Mouse (Mus musculus) Patski (cell line): ENCODE measurements around the gene Samd8. TPM values are rescaled to one million over a fixed set of nuclear protein-coding genes. Genes with fewer than 3 reads are reported as not detected.

ENCODE experiments used
- ATAC-seq: fragments of 100-300 bp; one replicate; pipeline ENCODE4 v1.8.0; 2021
- CTCF ChIA-PET: fragments of 350-600 bp; sonication (Branson Sonifier 250); formaldehyde crosslinking; loops from one replicate; lab custom pipeline; 2022; ENCODE audit warnings: inconsistent platforms; lab: Charles Lee
- POLR2A ChIA-PET: fragments of 350-600 bp; sonication (Branson Sonifier 250); formaldehyde crosslinking; loops from one replicate; lab custom pipeline; 2022; ENCODE audit warnings: antibody characterized with exemption, inconsistent platforms; lab: Charles Lee
- DNase-seq: peaks from one replicate; pipeline ENCODE4 v3.0.0-alpha.2; 2011; ENCODE audit warnings: low read depth, low spot score
- H3K27me3 ChIP-seq: fragments of 371-371 bp; one replicate; pipeline ENCODE4 v1.5.1; 2021
- CTCF ChIP-seq: fragments of 100-300 bp; IDR thresholded peaks from one replicate; pipeline ENCODE4 v1.5.1; 2021
- in situ Hi-C: fragments of 300-500 bp; cut with MboI; formaldehyde crosslinking; loops from 3 replicates; pipeline ENCODE4 v1.11.1; 2018; ENCODE audit warnings: low pct_unique_long_range_greater_than_20kb, mixed read lengths
- polyA plus RNA-seq: library from polyadenylated mRNA; unstranded; gene quantifications from one replicate; pipeline ENCODE4 v1.2.3, GENCODE M21; 2021

The Samd8 gene
- polyA plus RNA-seq = 26.1 TPM

- POLR2A ChIA-PET = no interaction called here
- peak; percentile 81 for ATAC-seq
- TF ChIP-seq CTCF = no peak
Measured at GRCm38 (mm10) chr14:21750008-21750880, at the start of gene Samd8. Samd8 (plus strand) TSS chr14:21750531.

GRCm38 (mm10) chr14:21702691-21703090 is 47.6 kb upstream of the Samd8 start:
- no peak for ATAC-seq
- no peak for DNase-seq
- in situ Hi-C loops = no loop called here
- ChIA-PET POLR2A (no interaction called here), CTCF (interaction anchor here (1.1 kb wide), 1 partner anchor 14 kb away, joined by 4 read pairs; no protein-coding TSS in a partner anchor)
- H3K27me3 ChIP-seq = no peaks in the 10 kb centered on the region
- no peak for TF ChIP-seq CTCF

More at GRCm38 (mm10) chr14:21750008-21750880, at the start of gene Samd8:
- CTCF ChIA-PET = interaction anchor here (0.5 to 1.6 kb wide), 4 partner anchors 13 to 488 kb away, joined by 3 to 6 read pairs (median 4); no protein-coding TSS in a partner anchor
- H3K27me3 ChIP-seq = no peaks in the 10 kb centered on the region
- peak; percentile 41 for DNase-seq
- in situ Hi-C loops = loop anchor here (5.0 to 10.0 kb wide), 2 partner anchors 102 to 1655 kb away; no protein-coding TSS in a partner anchor

DNA sequence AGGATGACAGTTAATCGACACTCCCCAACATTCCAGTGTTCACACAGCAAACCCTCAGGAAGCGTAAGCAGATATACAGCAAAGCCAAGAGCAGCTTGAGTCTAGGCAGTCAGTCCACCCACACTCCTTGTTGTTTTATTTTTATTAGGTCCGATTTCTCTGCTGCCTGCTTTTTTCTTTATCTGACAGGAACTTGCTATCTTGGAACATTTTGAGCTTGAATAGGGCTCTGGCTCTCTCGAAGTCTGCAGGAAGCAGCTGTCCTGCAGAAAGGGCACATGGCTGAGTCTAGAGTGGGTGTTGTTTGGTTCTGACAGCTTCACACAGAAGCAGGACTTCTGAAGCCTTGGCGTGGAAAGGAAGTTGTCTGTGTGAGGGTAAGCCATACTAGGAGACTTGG is 47.1 kb upstream of the Samd8 start:
- no peak for TF ChIP-seq CTCF
- no peak for ATAC-seq
- ChIA-PET POLR2A (no interaction called here), CTCF (interaction anchor here (1.1 to 1.7 kb wide), 2 partner anchors 15 to 39 kb away, joined by 4 read pairs; no protein-coding TSS in a partner anchor)
- DNase-seq = no peak
- H3K27me3 ChIP-seq = no peaks in the 10 kb centered on the region
- in situ Hi-C loops = no loop called here

GRCm38 (mm10) chr14:21705462-21705861 is 44.9 kb upstream of the Samd8 start:
- ChIA-PET POLR2A (no interaction called here), CTCF (no interaction called here)
- in situ Hi-C loops = no loop called here
- H3K27me3 ChIP-seq = no peaks in the 10 kb centered on the region
- DNase-seq (no peak), ATAC-seq (no peak)
- no peak for TF ChIP-seq CTCF

GRCm38 (mm10) chr14:21706759-21707571 is 43.4 kb upstream of the Samd8 start:
- ATAC-seq (no peak), DNase-seq (no peak)
- CTCF ChIA-PET = no interaction called here
- no peak for TF ChIP-seq CTCF
- in situ Hi-C loops = no loop called here
- H3K27me3 ChIP-seq = no peaks in the 10 kb centered on the region
- POLR2A ChIA-PET = no interaction called here

- no peak for DNase-seq
- H3K27me3 ChIP-seq = no peaks in the 10 kb centered on the region
- ChIA-PET CTCF (interaction anchor here (0.9 kb wide), 1 partner anchor 32 kb away, joined by 3 read pairs; no protein-coding TSS in a partner anchor), POLR2A (no interaction called here)
- TF ChIP-seq CTCF = no peak
- in situ Hi-C loops = no loop called here
- peak; percentile 54 for ATAC-seq
Measured at GRCm38 (mm10) chr14:21709545-21709944, 40.8 kb upstream of the Samd8 start.

GRCm38 (mm10) chr14:21711231-21711630 is 39.1 kb upstream of the Samd8 start:
- no peaks in the 10 kb centered on the region for H3K27me3 ChIP-seq
- no peak for TF ChIP-seq CTCF
- ATAC-seq (no peak), DNase-seq (no peak)
- in situ Hi-C loops = no loop called here
- ChIA-PET POLR2A (interaction anchor here (0.7 kb wide), 1 partner anchor 24 kb away, joined by 12 read pairs; no protein-coding TSS in a partner anchor), CTCF (no interaction called here)

GRCm38 (mm10) chr14:21714486-21714885 is 35.8 kb upstream of the Samd8 start, which contains the start of gene Dupd1:
Dupd1 (minus strand) TSS chr14:21714576.
- ChIA-PET POLR2A (no interaction called here), CTCF (no interaction called here)
- no peak for TF ChIP-seq CTCF
- DNase-seq (no peak), ATAC-seq (no peak)
- no peaks in the 10 kb centered on the region for H3K27me3 ChIP-seq
- in situ Hi-C loops = no loop called here

DNA sequence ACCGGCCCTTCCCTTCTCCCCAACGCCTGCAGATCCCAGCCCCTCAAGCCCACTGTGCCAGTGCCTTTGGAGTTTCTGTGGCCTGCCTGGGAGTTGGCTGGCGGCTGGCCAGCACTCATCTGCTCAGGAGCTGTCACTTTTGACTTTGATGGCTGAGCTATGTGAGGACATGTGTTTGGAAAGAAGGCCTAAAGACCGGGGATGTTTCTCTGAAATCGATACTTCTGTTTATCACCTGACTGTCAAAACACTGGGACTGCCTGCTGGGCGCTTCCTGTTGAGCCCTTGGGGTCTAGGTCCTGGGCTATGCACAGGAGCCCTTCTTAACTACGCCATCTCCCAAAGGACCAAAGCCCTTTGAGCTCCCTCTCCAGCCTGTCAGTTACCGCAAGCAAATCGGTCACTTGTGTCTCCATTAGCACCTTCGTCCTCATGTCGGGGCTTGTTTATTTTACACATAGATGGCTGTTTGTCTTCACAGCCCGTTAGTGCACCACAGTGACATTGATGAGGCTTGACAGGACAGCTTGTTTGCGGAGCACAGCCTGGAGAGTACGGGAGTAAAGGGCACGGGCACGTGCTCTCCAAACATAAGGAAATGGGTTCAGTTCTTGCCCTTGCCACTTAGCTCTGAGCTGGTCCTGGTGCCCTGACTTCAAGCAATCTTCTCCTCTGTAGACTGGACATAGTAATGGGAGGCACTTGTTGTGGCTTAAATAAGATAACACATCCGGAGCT is 30.5 kb upstream of the Samd8 start:
- in situ Hi-C loops = no loop called here
- POLR2A ChIA-PET = no interaction called here
- no peak for ATAC-seq
- TF ChIP-seq CTCF = no peak
- CTCF ChIA-PET = interaction anchor here (0.7 to 0.9 kb wide), 2 partner anchors 22 to 26 kb away, joined by 3 read pairs; no protein-coding TSS in a partner anchor
- no peak for DNase-seq
- no peaks in the 10 kb centered on the region for H3K27me3 ChIP-seq
